Mouse (Mus musculus) retina, embryonic 14.5 days (tissue): Measurements from ENCODE around the gene Rps16.

Source experiments
- DNase-seq: peaks from one replicate; pipeline ENCODE4 v3.0.0-alpha.2; 2015; ENCODE audit warnings: low spot score

The Rps16 gene

GRCm38 (mm10) chr7:28347746-28348145, 2.7 kb upstream of the Rps16 start:
- DNase-seq: no peak

- DNase-seq: peak; percentile 65
Measured at GRCm38 (mm10) chr7:28348601-28349000, 1.9 kb upstream of the Rps16 start.

- no peak for DNase-seq
Measured at GRCm38 (mm10) chr7:28351676-28352191, 1.3 kb downstream of the Rps16 start.

- DNase-seq: no peak
Measured at GRCm38 (mm10) chr7:28353267-28353666, 2.8 kb downstream of the Rps16 start.

GRCm38 (mm10) chr7:28354113-28354581, 3.7 kb downstream of the Rps16 start:
- DNase-seq: no peak

GRCm38 (mm10) chr7:28354596-28354995, 4.1 kb downstream of the Rps16 start:
- no peak for DNase-seq

- no peak for DNase-seq
Measured at GRCm38 (mm10) chr7:28355221-28355620, 4.8 kb downstream of the Rps16 start.

- peak; percentile 13 for DNase-seq
Measured at GRCm38 (mm10) chr7:28356981-28357380, 6.5 kb downstream of the Rps16 start.

GRCm38 (mm10) chr7:28357984-28358383, 7.5 kb downstream of the Rps16 start:
- DNase-seq: peak; percentile 5

- no peak for DNase-seq
Measured at GRCm38 (mm10) chr7:28358431-28358830, 8.0 kb downstream of the Rps16 start.

- DNase-seq: no peak
Measured at GRCm38 (mm10) chr7:28359854-28360253, 9.4 kb downstream of the Rps16 start.

- no peak for DNase-seq
Measured at GRCm38 (mm10) chr7:28360291-28360690, 9.8 kb downstream of the Rps16 start.

GRCm38 (mm10) chr7:28361647-28362341, 11.3 kb downstream of the Rps16 start:
- DNase-seq: no peak

- DNase-seq: no peak
Measured at GRCm38 (mm10) chr7:28362441-28363060, 12.1 kb downstream of the Rps16 start.

- no peak for DNase-seq
Measured at GRCm38 (mm10) chr7:28367663-28368275, 17.3 kb downstream of the Rps16 start.

- DNase-seq: no peak
Measured at GRCm38 (mm10) chr7:28368276-28368920, 17.9 kb downstream of the Rps16 start.

GRCm38 (mm10) chr7:28370051-28370450, 19.6 kb downstream of the Rps16 start:
- no peak for DNase-seq

- DNase-seq: no peak
Measured at GRCm38 (mm10) chr7:28370977-28371513, 20.6 kb downstream of the Rps16 start.

- peak; percentile 65 for DNase-seq
Measured at GRCm38 (mm10) chr7:28371514-28371989, 21.1 kb downstream of the Rps16 start.

- peak; percentile 98 for DNase-seq
Measured at GRCm38 (mm10) chr7:28372251-28373108, 22.0 kb downstream of the Rps16 start, which contains the start of gene Plekhg2. Plekhg2 (minus strand) TSS chr7:28372599.

- DNase-seq: peak; percentile 92
Measured at GRCm38 (mm10) chr7:28373131-28373581, 22.7 kb downstream of the Rps16 start.
